Mouse (Mus musculus) layer of hippocampus, adult 11-12 months (tissue): Measurements from ENCODE around the gene Fthl17f.
A peak's percentile ranks its signal among the peaks of the same experiment; 100 is the strongest.
"Not testable (repeated sequence)": the region's sequence is repeated elsewhere in the genome, so short reads cannot be mapped to it uniquely, and the experiment has no call there.

Experiments
- DNase-seq: peaks from one replicate; pipeline ENCODE4 v3.0.0; 2022; ENCODE audit warnings: low spot score

Gene Fthl17f

GRCm38 (mm10) chrX:9062715-9063114 is at the start of gene Fthl17f:
Gene Fthl17f, plus strand, starts transcription at chrX:9063015.
- DNase-seq = not testable (repeated sequence)

- no peak for DNase-seq
Observed at GRCm38 (mm10) chrX:9016079-9016478, 46.7 kb upstream of the Fthl17f start.

GRCm38 (mm10) chrX:9019481-9019880 is 43.3 kb upstream of the Fthl17f start:
- no peak for DNase-seq

GRCm38 (mm10) chrX:9033193-9033592 is 29.6 kb upstream of the Fthl17f start, which contains the start of gene Fthl17e:
Gene Fthl17e, plus strand, starts transcription at chrX:9033493.
- DNase-seq = not testable (repeated sequence)

- DNase-seq = peak; percentile 16
Observed at GRCm38 (mm10) chrX:9041611-9042010, 21.2 kb upstream of the Fthl17f start.

GRCm38 (mm10) chrX:9060952-9061351 is 1.9 kb upstream of the Fthl17f start:
- DNase-seq = peak; percentile 75

GRCm38 (mm10) chrX:9062101-9062500 is 714 bp upstream of the Fthl17f start:
- no peak for DNase-seq

- peak; percentile 85 for DNase-seq
Observed at GRCm38 (mm10) chrX:9077699-9078098, 14.9 kb downstream of the Fthl17f start.

GRCm38 (mm10) chrX:9095066-9095465 is 32.3 kb downstream of the Fthl17f start:
- not testable (repeated sequence) for DNase-seq

- no peak for DNase-seq
Observed at GRCm38 (mm10) chrX:9104262-9104661, 41.4 kb downstream of the Fthl17f start, which contains the start of gene 4930402K13Rik. Gene 4930402K13Rik, plus strand, starts transcription at chrX:9104562.

- no peak for DNase-seq
Observed at GRCm38 (mm10) chrX:9110381-9110780, 47.6 kb downstream of the Fthl17f start.
